Mouse (Mus musculus) splenic B cell, adult 2 months (primary cell): ENCODE measurements around the gene Pnn.
"Not testable (repeated sequence)": the region's sequence is repeated elsewhere in the genome, so short reads cannot be mapped to it uniquely, and the experiment has no call there.

Experiments used
- DNase-seq: peaks from one replicate; pipeline ENCODE4 v3.0.0-alpha.2; 2011; ENCODE audit warnings: low read depth, low spot score
- H3K27me3 ChIP-seq: 2 replicates; pipeline ENCODE4 v1.6.1; 2012; ENCODE audit warnings: mild to moderate bottlenecking, low read length, moderate library complexity, mixed read lengths; ENCODE audit not compliant: control insufficient read depth, poor library complexity, insufficient read depth, severe bottlenecking
- H3K36me3 ChIP-seq: 2 replicates; pipeline ENCODE4 v1.6.1; 2012; ENCODE audit warnings: mild to moderate bottlenecking, low read length, moderate library complexity, mixed read lengths; ENCODE audit not compliant: control insufficient read depth, poor library complexity, insufficient read depth, severe bottlenecking

Pnn gene

GRCm38 (mm10) chr12:59066448-59067077, at the start of gene Pnn:
TSS of gene Pnn (plus strand) at chr12:59066884.
- Histone ChIP-seq H3K36me3 (peaks cover 8% of the 10 kb centered on the region; the same call in 1 of the 2 replicates), H3K27me3 (no peaks in the 10 kb centered on the region)
- peak; percentile 97 for DNase-seq

GRCm38 (mm10) chr12:59017970-59018369, 48.7 kb upstream of the Pnn start:
- DNase-seq = no peak
- H3K27me3 ChIP-seq = no peaks in the 10 kb centered on the region

GRCm38 (mm10) chr12:59019891-59020290, 46.8 kb upstream of the Pnn start:
- Histone ChIP-seq H3K27me3 (no peaks in the 10 kb centered on the region), H3K36me3 (peaks cover 15% of the 10 kb centered on the region; the same call in 1 of the 2 replicates)
- DNase-seq = no peak

More at GRCm38 (mm10) chr12:59017970-59018369, 48.7 kb upstream of the Pnn start:
- H3K36me3 ChIP-seq = peaks cover 13% of the 10 kb centered on the region; the same call in 1 of the 2 replicates

- Histone ChIP-seq H3K36me3 (peaks cover 15% of the 10 kb centered on the region; the same call in 1 of the 2 replicates), H3K27me3 (no peaks in the 10 kb centered on the region)
- no peak for DNase-seq
These were observed 45.4 kb upstream of the Pnn start for GRCm38 (mm10) chr12:59021306-59021705.

- DNase-seq = peak; percentile 35
- peaks cover 3% of the 10 kb centered on the region; the same call in 1 of the 2 replicates for H3K36me3 ChIP-seq
- H3K27me3 ChIP-seq = no peaks in the 10 kb centered on the region
These were observed 34.6 kb upstream of the Pnn start for GRCm38 (mm10) chr12:59032101-59032500.

- Histone ChIP-seq H3K36me3 (peaks cover 8% of the 10 kb centered on the region; the same call in 1 of the 2 replicates), H3K27me3 (no peaks in the 10 kb centered on the region)
- DNase-seq = no peak
These were observed 27.3 kb upstream of the Pnn start for GRCm38 (mm10) chr12:59039162-59039970.

- DNase-seq = peak; percentile 65
- no peaks in the 10 kb centered on the region for H3K27me3 ChIP-seq
These were observed 26.5 kb upstream of the Pnn start for GRCm38 (mm10) chr12:59039971-59040844.

GRCm38 (mm10) chr12:59040851-59041250, 25.8 kb upstream of the Pnn start:
- Histone ChIP-seq H3K36me3 (peaks cover 16% of the 10 kb centered on the region; the same call in 1 of the 2 replicates), H3K27me3 (no peaks in the 10 kb centered on the region)
- peak; percentile 75 for DNase-seq

More at GRCm38 (mm10) chr12:59039971-59040844, 26.5 kb upstream of the Pnn start:
- H3K36me3 ChIP-seq = peaks cover 13% of the 10 kb centered on the region; the same call in 1 of the 2 replicates

GRCm38 (mm10) chr12:59052470-59052869, 14.2 kb upstream of the Pnn start:
- peaks cover 13% of the 10 kb centered on the region for H3K36me3 ChIP-seq
- DNase-seq = no peak
- no peaks in the 10 kb centered on the region for H3K27me3 ChIP-seq

GRCm38 (mm10) chr12:59053166-59053565, 13.5 kb upstream of the Pnn start:
- H3K27me3 ChIP-seq = no peaks in the 10 kb centered on the region
- peaks cover 13% of the 10 kb centered on the region for H3K36me3 ChIP-seq
- no peak for DNase-seq

- Histone ChIP-seq H3K36me3 (peaks cover 10% of the 10 kb centered on the region), H3K27me3 (no peaks in the 10 kb centered on the region)
- DNase-seq = no peak
These were observed 12.7 kb upstream of the Pnn start for GRCm38 (mm10) chr12:59053976-59054375.

GRCm38 (mm10) chr12:59055196-59055850, 11.4 kb upstream of the Pnn start:
- Histone ChIP-seq H3K27me3 (no peaks in the 10 kb centered on the region), H3K36me3 (peaks cover 7% of the 10 kb centered on the region)
- DNase-seq = no peak

GRCm38 (mm10) chr12:59056222-59056621, 10.5 kb upstream of the Pnn start:
- Histone ChIP-seq H3K36me3 (peaks cover 7% of the 10 kb centered on the region), H3K27me3 (no peaks in the 10 kb centered on the region)
- no peak for DNase-seq

- H3K36me3 ChIP-seq, DNase-seq, H3K27me3 ChIP-seq: not testable (repeated sequence)
These were observed 8.4 kb upstream of the Pnn start for GRCm38 (mm10) chr12:59058242-59058641.
